ENCODE assay signal across 8 mouse cellular contexts in the genomic region with DNA sequence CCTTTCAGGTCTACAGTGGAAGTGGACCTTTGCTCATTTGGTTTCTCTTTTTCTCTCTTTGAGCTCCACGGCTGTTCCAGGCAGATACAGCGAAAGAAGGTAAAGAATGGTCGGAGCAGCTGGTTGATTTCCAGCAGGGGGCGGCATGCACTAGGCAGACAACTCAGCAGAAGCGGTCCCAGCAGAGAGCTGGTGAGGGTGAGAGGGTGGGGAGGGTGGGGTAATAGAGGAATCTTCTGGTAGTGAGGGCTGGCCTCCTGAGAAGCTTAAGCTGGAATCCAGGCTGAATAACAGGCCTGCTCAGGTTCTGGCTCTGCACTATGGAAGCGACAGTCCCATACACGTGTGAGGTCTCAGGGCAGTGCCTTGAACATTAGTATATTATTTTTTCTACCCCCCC. TPM values are rescaled to one million over a fixed set of nuclear protein-coding genes. Genes with fewer than 3 reads are reported as not detected.
DNase-seq lines count a peak whose midpoint lies in the region; ATAC-seq and TF ChIP-seq lines count a peak whose summit lies in the region.

No protein-coding gene starts in this region.

- no peak for DNase-seq in frontal cortex, postnatal 25 days (ENCODE audit: low spot score in 2 of 2)
- peak; percentile 26 for DNase-seq in 416B (ENCODE audit: low read depth)
- peak; percentile 67 for DNase-seq in limb, embryonic 11.5 days (ENCODE audit: low spot score)
- DNase-seq in stomach, postnatal 0 days (ENCODE audit: low spot score): peak; percentile 38
- DNase-seq in urinary bladder, postnatal 25 days (ENCODE audit: low spot score): no peak
- no peak for DNase-seq in urinary bladder, adult 2 months (ENCODE audit: low spot score)

- TF ChIP-seq EP300 in stomach, postnatal 0 days (optimal IDR thresholded peaks at IDR 0.05): no peak

- H3K4me1 ChIP-seq in embryonic facial prominence, embryonic 12.5 days: no peaks in the 10 kb centered on the region; the same call in 1 of the 2 replicates
- H3K4me1 ChIP-seq in limb, embryonic 11.5 days (ENCODE audit: control insufficient read depth, insufficient read depth, low read length): no peaks in the 10 kb centered on the region
- no peaks in the 10 kb centered on the region for H3K4me1 ChIP-seq in stomach, postnatal 0 days (replicated peaks; ENCODE audit: control insufficient read depth, insufficient read depth)

- WGBS in embryonic facial prominence, embryonic 12.5 days: 29% methylated on average over 7 of the region's 7 CpGs
- WGBS in limb, embryonic 11.5 days: 33% methylated on average over 7 of the region's 7 CpGs
- 54% methylated on average over 7 of the region's 7 CpGs for WGBS in stomach, postnatal 0 days

- no peaks in the 10 kb centered on the region for H3K27me3 ChIP-seq in embryonic facial prominence, embryonic 12.5 days
- no peaks in the 10 kb centered on the region for H3K27me3 ChIP-seq in limb, embryonic 11.5 days (ENCODE audit: control insufficient read depth, insufficient read depth, low read length)
- no peaks in the 10 kb centered on the region for H3K27me3 ChIP-seq in stomach, postnatal 0 days (ENCODE audit: control insufficient read depth, insufficient read depth, low read length)

- H3K9ac ChIP-seq in embryonic facial prominence, embryonic 12.5 days: no peak overlapping the region
- H3K9ac ChIP-seq in limb, embryonic 11.5 days (ENCODE audit: low read length): no peak overlapping the region
- no peak overlapping the region for H3K9ac ChIP-seq in stomach, postnatal 0 days (ENCODE audit: low read length)

- H3K4me3 ChIP-seq in embryonic facial prominence, embryonic 12.5 days: no peak overlapping the region
- H3K4me3 ChIP-seq in limb, embryonic 11.5 days (ENCODE audit: low read depth, low read length): no peak overlapping the region
- no peak overlapping the region for H3K4me3 ChIP-seq in stomach, postnatal 0 days (ENCODE audit: low read depth, low read length)

- H3K9me3 ChIP-seq in embryonic facial prominence, embryonic 12.5 days: no peaks in the 10 kb centered on the region
- no peaks in the 10 kb centered on the region for H3K9me3 ChIP-seq in limb, embryonic 11.5 days (ENCODE audit: control insufficient read depth, low read length)
- no peaks in the 10 kb centered on the region for H3K9me3 ChIP-seq in stomach, postnatal 0 days (ENCODE audit: control insufficient read depth, low read length)

- no peaks in the 10 kb centered on the region for H3K36me3 ChIP-seq in embryonic facial prominence, embryonic 12.5 days
- no peaks in the 10 kb centered on the region for H3K36me3 ChIP-seq in limb, embryonic 11.5 days (ENCODE audit: control insufficient read depth, insufficient read depth, low read length)
- no peaks in the 10 kb centered on the region for H3K36me3 ChIP-seq in stomach, postnatal 0 days (ENCODE audit: control insufficient read depth, insufficient read depth, low read length)

- TF ChIP-seq CTCF in stomach, postnatal 0 days (IDR thresholded peaks at IDR 0.05; ENCODE audit: low read depth): peak; percentile 58

- H3K27ac ChIP-seq in embryonic facial prominence, embryonic 12.5 days: no peak overlapping the region
- H3K27ac ChIP-seq in limb, embryonic 11.5 days (replicated peaks; ENCODE audit: low read depth, low read length): no peak overlapping the region
- no peak overlapping the region for H3K27ac ChIP-seq in stomach, postnatal 0 days (replicated peaks)

- no peak overlapping the region for H3K4me2 ChIP-seq in embryonic facial prominence, embryonic 12.5 days (replicated peaks)
- H3K4me2 ChIP-seq in limb, embryonic 11.5 days (ENCODE audit: low read depth, severe bottlenecking): no peak overlapping the region
- no peak overlapping the region for H3K4me2 ChIP-seq in stomach, postnatal 0 days (replicated peaks; ENCODE audit: low read depth)

- ATAC-seq in frontal cortex, adult (ENCODE audit: low TSS enrichment): peak; percentile 88
- 0 out of 2 replicates have a peak, but pooled peaks have one; percentile 10 for ATAC-seq in embryonic facial prominence, embryonic 12.5 days (ENCODE audit: insufficient number of reproducible peaks, insufficient read depth, low FRiP score, low TSS enrichment)
- no peak for ATAC-seq in limb, embryonic 11.5 days (ENCODE audit: insufficient number of reproducible peaks, low FRiP score, low TSS enrichment, low read depth)
- ATAC-seq in stomach, postnatal 0 days (ENCODE audit: low FRiP score, low TSS enrichment): no peak

RNA-seq across cellular contexts. Expression of a gene that starts 3.5 kb away (rescaled TPM):
- polyA plus RNA-seq in embryonic facial prominence, embryonic 12.5 days (2016; fragmentation: Nextera tagmentation; extraction: Ambion mirVana): 0.36 and 0.74 TPM in 2 replicates
- not detected in 2 replicates for polyA plus RNA-seq in limb, embryonic 11.5 days (2014; fragmentation: Nextera tagmentation; extraction: Ambion mirVana)
- polyA plus RNA-seq in stomach, postnatal 0 days (2015; fragmentation: Nextera tagmentation; extraction: Ambion mirVana): not detected in 2 replicates
- polyA plus RNA-seq in urinary bladder, adult 2 months (2012; rRNA removed): not detected in 2 replicates

Comparison
In these comparisons a context has a peak if more than half of its experiments do, and no peak if none do; other contexts are left out.
1. ATAC-seq: peak in frontal cortex, adult (single experiment) and embryonic facial prominence, embryonic 12.5 days (single experiment); none in limb, embryonic 11.5 days (single experiment) and stomach, postnatal 0 days (single experiment).
2. DNase-seq: peak in 416B (single experiment), limb, embryonic 11.5 days (single experiment) and stomach, postnatal 0 days (single experiment); none in frontal cortex, postnatal 25 days (0 of 2), urinary bladder, postnatal 25 days (single experiment) and urinary bladder, adult 2 months (single experiment).